Mouse (Mus musculus) brain, embryonic 14.5 days (tissue): ENCODE data around the gene Ipo9. TPM values are rescaled to one million over a fixed set of nuclear protein-coding genes. Genes with fewer than 3 reads are reported as not detected.
A peak's percentile ranks its signal among the peaks of the same experiment; 100 is the strongest.

Experiments used
- DNase-seq: peaks from one replicate; pipeline ENCODE4 v3.0.0-alpha.2; 2011; ENCODE audit warnings: low read depth
- CTCF ChIP-seq: fragments of 200-500 bp; IDR thresholded peaks from 2 replicates; pipeline ENCODE4 v1.5.1; 2012; ENCODE audit warnings: inconsistent platforms, mild to moderate bottlenecking, moderate library complexity, borderline replicate concordance; ENCODE audit not compliant: insufficient read depth, insufficient read length; ENCODE audit errors: extremely low read depth
- POLR2A ChIP-seq: fragments of 200-500 bp; IDR thresholded peaks from 2 replicates; pipeline ENCODE4 v1.6.1; 2012; ENCODE audit warnings: mild to moderate bottlenecking, inconsistent platforms, borderline replicate concordance; ENCODE audit not compliant: poor library complexity, insufficient read depth, insufficient read length, severe bottlenecking; ENCODE audit errors: extremely low read depth
- polyA plus RNA-seq: library from polyadenylated mRNA; depleted of rRNA; stranded (reverse); fragments of >200 nt; gene quantifications from 2 replicates; pipeline ENCODE4 v1.2.3, GENCODE M21; 2012

Ipo9 gene
- polyA plus RNA-seq, 1 experiment = 185 TPM

GRCm38 (mm10) chr1:135430669-135431017 is 344 bp upstream of the Ipo9 start:
- DNase-seq = no peak
- TF ChIP-seq CTCF = no peak
- no peak for TF ChIP-seq POLR2A

- TF ChIP-seq POLR2A = no peak
- no peak for TF ChIP-seq CTCF
- DNase-seq = no peak
Measured at GRCm38 (mm10) chr1:135427390-135427789, 2.9 kb downstream of the Ipo9 start.

GRCm38 (mm10) chr1:135426645-135427044 is 3.7 kb downstream of the Ipo9 start:
- no peak for DNase-seq
- TF ChIP-seq POLR2A (no peak), CTCF (no peak)

- no peak for DNase-seq
- TF ChIP-seq CTCF (no peak), POLR2A (no peak)
Measured at GRCm38 (mm10) chr1:135422772-135423171, 7.5 kb downstream of the Ipo9 start.

GRCm38 (mm10) chr1:135413996-135414395 is 16.3 kb downstream of the Ipo9 start:
- TF ChIP-seq POLR2A = no peak
- TF ChIP-seq CTCF = no peak
- DNase-seq = no peak

- no peak for DNase-seq
- TF ChIP-seq CTCF (no peak), POLR2A (no peak)
Measured at GRCm38 (mm10) chr1:135412130-135412529, 18.2 kb downstream of the Ipo9 start.

- peak; percentile 22 for DNase-seq
- TF ChIP-seq CTCF = no peak
- no peak for TF ChIP-seq POLR2A
Measured at GRCm38 (mm10) chr1:135410967-135411366, 19.3 kb downstream of the Ipo9 start.

- TF ChIP-seq CTCF (no peak), POLR2A (no peak)
- no peak for DNase-seq
Measured at GRCm38 (mm10) chr1:135408973-135409372, 21.3 kb downstream of the Ipo9 start.

GRCm38 (mm10) chr1:135405356-135405755 is 24.9 kb downstream of the Ipo9 start:
- TF ChIP-seq CTCF = no peak
- no peak for TF ChIP-seq POLR2A
- no peak for DNase-seq

- TF ChIP-seq POLR2A = no peak
- no peak for TF ChIP-seq CTCF
- DNase-seq = peak; percentile 33
Measured at GRCm38 (mm10) chr1:135401452-135402110, 28.7 kb downstream of the Ipo9 start.

- no peak for TF ChIP-seq POLR2A
- no peak for TF ChIP-seq CTCF
- DNase-seq = no peak
Measured at GRCm38 (mm10) chr1:135399466-135399865, 30.8 kb downstream of the Ipo9 start.

GRCm38 (mm10) chr1:135385161-135385560 is 45.1 kb downstream of the Ipo9 start:
- TF ChIP-seq CTCF (no peak), POLR2A (no peak)
- no peak for DNase-seq
